Mouse (Mus musculus) effector memory CD4-positive, alpha-beta T cell, adult 7 months (primary cell): ENCODE measurements around the gene Ifnar2. TPM values are rescaled to one million over a fixed set of nuclear protein-coding genes. Genes with fewer than 3 reads are reported as not detected.

Experiments
- polyA plus RNA-seq: library from polyadenylated mRNA; unstranded; fragments of 100-300 nt; shearing (Covaris generic); gene quantifications from one replicate; pipeline ENCODE4 v1.2.1, GENCODE M21; 2017

Ifnar2 gene
- 175 TPM for polyA plus RNA-seq

GRCm38 (mm10) chr16:91372577-91373472, at the start of gene Ifnar2:
Ifnar2 (plus strand) TSS chr16:91372783.

GRCm38 (mm10) chr16:91391421-91391820, 18.8 kb downstream of the Ifnar2 start, which contains the start of gene Gm21970:
Gm21970 (plus strand) TSS chr16:91391721.

GRCm38 (mm10) chr16:91405640-91406584, 33.3 kb downstream of the Ifnar2 start, which contains the start of gene Il10rb:
Il10rb (plus strand) TSS chr16:91406164.

Other genes with a start within 250 kb of the Ifnar2 start
- gene Olig2, start 147.3 kb upstream of the Ifnar2 start, polyA plus RNA-seq: not detected
- gene Olig1, start 103.0 kb upstream of the Ifnar2 start, polyA plus RNA-seq: not detected
- gene Gm21970, start 18.9 kb downstream of the Ifnar2 start, polyA plus RNA-seq: not detected
- gene Il10rb, start 33.4 kb downstream of the Ifnar2 start, polyA plus RNA-seq: 93.1 TPM
- gene Ifnar1, start 112.5 kb downstream of the Ifnar2 start, polyA plus RNA-seq: 222 TPM
- 10.1 TPM for gene Ifngr2, start 174.3 kb downstream of the Ifnar2 start, polyA plus RNA-seq
- gene Tmem50b, start 225.0 kb downstream of the Ifnar2 start, polyA plus RNA-seq: 34.0 TPM
- gene Dnajc28, start 246.2 kb downstream of the Ifnar2 start, polyA plus RNA-seq: 0.84 TPM